Mouse (Mus musculus) limb, embryonic 12.5 days (tissue): ENCODE measurements around the gene Npr1. TPM values are rescaled to one million over a fixed set of nuclear protein-coding genes. Genes with fewer than 3 reads are reported as not detected.
A peak's percentile ranks its signal among the peaks of the same experiment; 100 is the strongest.

Experiments
- ATAC-seq: fragments of 200-750 bp; cut with Nextera tagmentation; 2 replicates; pipeline ENCODE4 v1.8.0; 2017; ENCODE audit warnings: low read depth, moderate TSS enrichment; ENCODE audit not compliant: insufficient number of reproducible peaks, insufficient read depth, low FRiP score, low TSS enrichment
- H3K27ac ChIP-seq: fragments of 300-500 bp; sonication (generic); 2 replicates; pipeline ENCODE4 v1.5.1; 2016; ENCODE audit warnings: mild to moderate bottlenecking, moderate library complexity
- H3K27me3 ChIP-seq: fragments of 300-500 bp; sonication (generic); 2 replicates; pipeline ENCODE4 v1.6.1; 2016; ENCODE audit warnings: mild to moderate bottlenecking, moderate library complexity
- H3K36me3 ChIP-seq: fragments of 300-500 bp; sonication (generic); 2 replicates; pipeline ENCODE4 v1.6.1; 2016; ENCODE audit warnings: mild to moderate bottlenecking, moderate library complexity
- H3K4me1 ChIP-seq: fragments of 300-500 bp; sonication (generic); replicated peaks from 2 replicates; pipeline ENCODE4 v1.6.1; 2016
- H3K4me2 ChIP-seq: fragments of 300-500 bp; sonication (generic); 2 replicates; pipeline ENCODE4 v1.6.1; 2016; ENCODE audit warnings: mild to moderate bottlenecking, moderate library complexity
- H3K4me3 ChIP-seq: fragments of 300-500 bp; sonication (generic); replicated peaks from 2 replicates; pipeline ENCODE4 v1.5.1; 2016; ENCODE audit warnings: mild to moderate bottlenecking
- H3K9ac ChIP-seq: fragments of 300-500 bp; sonication (generic); replicated peaks from 2 replicates; pipeline ENCODE4 v1.6.1; 2016; ENCODE audit warnings: mild to moderate bottlenecking, moderate library complexity
- H3K9me3 ChIP-seq: fragments of 300-500 bp; sonication (generic); 2 replicates; pipeline ENCODE4 v1.6.1; 2016; ENCODE audit warnings: mild to moderate bottlenecking, moderate library complexity
- WGBS: fragments of 180-500 bp; shearing (Covaris S2); methylation state at CpG from one replicate; pipeline ENCODE4 v1.1.7; 2016; 5-methylcytosine and 5-hydroxymethylcytosine counted together
- polyA plus RNA-seq: library from polyadenylated mRNA; unstranded; fragments of >200 nt; fragmentation: Nextera tagmentation; extraction: Ambion mirVana; gene quantifications from 2 replicates; pipeline ENCODE4 v1.2.1, GENCODE M21; 2016

Gene Npr1
- polyA plus RNA-seq, 1 experiment from 2014 or later, result 2.7 TPM

- under 1% methylated on average over 52 of the region's 52 CpGs for WGBS
- peak within 1 kb of the TSS; percentile 78 for H3K4me3 ChIP-seq
- H3K4me2 ChIP-seq, result peak within 1 kb of the TSS; percentile 76
- peak within 1 kb of the TSS; percentile 93 for H3K9ac ChIP-seq
- peaks cover 22% of the 10 kb centered on the region for H3K4me1 ChIP-seq
- no peaks in the 10 kb centered on the region for H3K9me3 ChIP-seq
- H3K27ac ChIP-seq, result peak within 1 kb of the TSS; percentile 97
- ATAC-seq, result peak; percentile 99
- H3K27me3 ChIP-seq, result no peaks in the 10 kb centered on the region
- H3K36me3 ChIP-seq, result 0 out of 2 replicates have a peak, but pooled peaks cover 16% of the 10 kb centered on the region
These were observed 32.2 kb downstream of the Npr1 start, which contains the start of gene Ints3 for GRCm38 (mm10) chr3:90433381-90434020. Gene Ints3, minus strand, starts transcription at chr3:90433622.

GRCm38 (mm10) chr3:90432811-90433219, 32.9 kb downstream of the Npr1 start:
- Histone ChIP-seq H3K36me3 (0 out of 2 replicates have a peak, but pooled peaks cover 16% of the 10 kb centered on the region), H3K27ac (peak overlapping the region; percentile 97), H3K9me3 (no peaks in the 10 kb centered on the region), H3K27me3 (no peaks in the 10 kb centered on the region), H3K4me3 (peak overlapping the region; percentile 78), H3K4me2 (peak overlapping the region; percentile 76), H3K4me1 (peaks cover 22% of the 10 kb centered on the region), H3K9ac (peak overlapping the region; percentile 93)
- ATAC-seq, result peak; percentile 13; the same call in 1 of the 2 replicates
- WGBS, result under 1% methylated on average over 12 of the region's 12 CpGs

GRCm38 (mm10) chr3:90432348-90432747, 33.3 kb downstream of the Npr1 start:
- 18% methylated on average over 2 of the region's 2 CpGs for WGBS
- 0 out of 2 replicates have a peak, but pooled peaks cover 16% of the 10 kb centered on the region for H3K36me3 ChIP-seq
- ATAC-seq, result no peak

GRCm38 (mm10) chr3:90429576-90429975, 36.1 kb downstream of the Npr1 start:
- 86% methylated on average over 3 of the region's 3 CpGs for WGBS
- no peak for ATAC-seq

More at GRCm38 (mm10) chr3:90432348-90432747, 33.3 kb downstream of the Npr1 start:
- H3K9ac ChIP-seq, result peak overlapping the region; percentile 93
- no peak overlapping the region for H3K27ac ChIP-seq
- no peaks in the 10 kb centered on the region for H3K27me3 ChIP-seq
- H3K4me3 ChIP-seq, result peak overlapping the region; percentile 78
- H3K9me3 ChIP-seq, result no peaks in the 10 kb centered on the region
- H3K4me1 ChIP-seq, result peaks cover 25% of the 10 kb centered on the region
- peak overlapping the region; percentile 76 for H3K4me2 ChIP-seq

GRCm38 (mm10) chr3:90428186-90428585, 37.5 kb downstream of the Npr1 start:
- H3K9me3 ChIP-seq, result no peaks in the 10 kb centered on the region
- no peak for ATAC-seq
- H3K9ac ChIP-seq, result no peak overlapping the region
- H3K4me1 ChIP-seq, result peaks cover 27% of the 10 kb centered on the region
- 88% methylated on average over 6 of the region's 6 CpGs for WGBS
- H3K27ac ChIP-seq, result no peak overlapping the region
- H3K4me2 ChIP-seq, result no peak overlapping the region
- H3K27me3 ChIP-seq, result no peaks in the 10 kb centered on the region
- H3K4me3 ChIP-seq, result no peak overlapping the region
- peaks cover 38% of the 10 kb centered on the region for H3K36me3 ChIP-seq

More at GRCm38 (mm10) chr3:90429576-90429975, 36.1 kb downstream of the Npr1 start:
- no peaks in the 10 kb centered on the region for H3K9me3 ChIP-seq
- peaks cover 25% of the 10 kb centered on the region for H3K36me3 ChIP-seq
- no peak overlapping the region for H3K27ac ChIP-seq
- H3K4me2 ChIP-seq, result no peak overlapping the region
- H3K9ac ChIP-seq, result no peak overlapping the region
- H3K27me3 ChIP-seq, result no peaks in the 10 kb centered on the region
- H3K4me3 ChIP-seq, result no peak overlapping the region
- peaks cover 33% of the 10 kb centered on the region for H3K4me1 ChIP-seq

- WGBS, result 63% methylated on average over 1 of the region's 1 CpGs
- H3K27ac ChIP-seq, result no peak overlapping the region
- H3K9ac ChIP-seq, result no peak overlapping the region
- no peaks in the 10 kb centered on the region for H3K27me3 ChIP-seq
- no peaks in the 10 kb centered on the region for H3K9me3 ChIP-seq
- H3K4me2 ChIP-seq, result no peak overlapping the region
- peaks cover 27% of the 10 kb centered on the region for H3K4me1 ChIP-seq
- H3K36me3 ChIP-seq, result peaks cover 44% of the 10 kb centered on the region
- H3K4me3 ChIP-seq, result no peak overlapping the region
- no peak for ATAC-seq
These were observed 38.1 kb downstream of the Npr1 start for GRCm38 (mm10) chr3:90427574-90427973.

- Histone ChIP-seq H3K9ac (no peak overlapping the region), H3K27ac (no peak overlapping the region), H3K4me2 (no peak overlapping the region), H3K9me3 (no peaks in the 10 kb centered on the region), H3K27me3 (no peaks in the 10 kb centered on the region), H3K4me1 (peaks cover 11% of the 10 kb centered on the region), H3K4me3 (no peak overlapping the region), H3K36me3 (peaks cover 61% of the 10 kb centered on the region)
- 87% methylated on average over 2 of the region's 2 CpGs for WGBS
- no peak for ATAC-seq
These were observed 40.2 kb downstream of the Npr1 start for GRCm38 (mm10) chr3:90425499-90425898.

GRCm38 (mm10) chr3:90423549-90423948, 42.1 kb downstream of the Npr1 start:
- no peak overlapping the region for H3K9ac ChIP-seq
- H3K4me1 ChIP-seq, result peaks cover 11% of the 10 kb centered on the region
- ATAC-seq, result no peak
- H3K4me2 ChIP-seq, result no peak overlapping the region
- H3K27ac ChIP-seq, result no peak overlapping the region
- no peaks in the 10 kb centered on the region for H3K27me3 ChIP-seq
- no peaks in the 10 kb centered on the region for H3K9me3 ChIP-seq
- peaks cover 66% of the 10 kb centered on the region for H3K36me3 ChIP-seq
- H3K4me3 ChIP-seq, result no peak overlapping the region

- H3K4me3 ChIP-seq, result no peak overlapping the region
- no peak overlapping the region for H3K27ac ChIP-seq
- H3K4me2 ChIP-seq, result no peak overlapping the region
- no peaks in the 10 kb centered on the region for H3K4me1 ChIP-seq
- WGBS, result 93% methylated on average over 6 of the region's 6 CpGs
- ATAC-seq, result no peak
- H3K9ac ChIP-seq, result no peak overlapping the region
- H3K9me3 ChIP-seq, result no peaks in the 10 kb centered on the region
- no peaks in the 10 kb centered on the region for H3K27me3 ChIP-seq
- H3K36me3 ChIP-seq, result peaks cover 90% of the 10 kb centered on the region
These were observed 45.0 kb downstream of the Npr1 start for GRCm38 (mm10) chr3:90420696-90421095.

- WGBS, result 56% methylated on average over 3 of the region's 3 CpGs
- Histone ChIP-seq H3K27ac (no peak overlapping the region), H3K9me3 (no peaks in the 10 kb centered on the region), H3K4me2 (no peak overlapping the region), H3K36me3 (peaks cover 97% of the 10 kb centered on the region), H3K4me1 (no peaks in the 10 kb centered on the region), H3K4me3 (no peak overlapping the region), H3K27me3 (no peaks in the 10 kb centered on the region), H3K9ac (no peak overlapping the region)
- no peak for ATAC-seq
These were observed 52.7 kb downstream of the Npr1 start for GRCm38 (mm10) chr3:90413011-90413396.

- Histone ChIP-seq H3K27ac (no peak overlapping the region), H3K4me1 (no peaks in the 10 kb centered on the region), H3K4me2 (no peak overlapping the region), H3K4me3 (no peak overlapping the region), H3K9me3 (no peaks in the 10 kb centered on the region), H3K36me3 (peaks cover 97% of the 10 kb centered on the region), H3K9ac (no peak overlapping the region), H3K27me3 (no peaks in the 10 kb centered on the region)
- 49% methylated on average over 5 of the region's 5 CpGs for whole genome bisulfite sequencing
- no peak for ATAC-seq
These were observed 53.2 kb downstream of the Npr1 start for GRCm38 (mm10) chr3:90412312-90413010.
